Mouse (Mus musculus) adrenal gland, adult 8-10 months (tissue): ENCODE data around the gene Stmn3. TPM values are rescaled to one million over a fixed set of nuclear protein-coding genes. Genes with fewer than 3 reads are reported as not detected.

ENCODE experiments used
- DNase-seq: peaks from one replicate; pipeline ENCODE4 v3.0.0; 2022
- total RNA-seq, 4 experiments: library from RNA; stranded (reverse); gene quantifications; 2 replicates each; pipeline ENCODE4 v1.2.4; 2022

The Stmn3 gene
- total RNA-seq, 4 experiments from 2014 or later: 18.1 to 31.5 (median 20.7) TPM

- no peak for DNase-seq
Measured at GRCm38 (mm10) chr2:181279968-181280367, 34.3 kb downstream of the Stmn3 start.

DNA sequence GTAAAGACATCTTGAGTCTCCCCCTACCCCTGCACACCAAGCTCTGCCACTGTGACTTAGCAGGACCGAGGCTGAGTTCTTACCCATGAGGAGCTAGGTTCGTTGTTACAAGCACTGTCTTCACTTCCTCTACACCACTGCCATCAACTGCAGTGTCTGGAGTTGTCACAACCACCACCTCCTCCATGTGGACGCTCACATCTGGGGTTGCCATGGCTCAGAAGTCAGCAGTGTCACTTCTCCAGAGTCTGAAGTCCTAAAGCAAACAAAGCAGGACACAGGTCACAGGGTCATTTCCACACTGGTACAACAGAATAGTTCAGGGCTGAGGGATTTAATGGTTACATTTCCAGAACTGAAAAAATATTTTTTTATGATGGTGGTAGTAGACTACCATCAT lies 36.4 kb downstream of the Stmn3 start:
- no peak for DNase-seq

GRCm38 (mm10) chr2:181276766-181277165 lies 37.5 kb downstream of the Stmn3 start:
- DNase-seq: peak; percentile 40

DNA sequence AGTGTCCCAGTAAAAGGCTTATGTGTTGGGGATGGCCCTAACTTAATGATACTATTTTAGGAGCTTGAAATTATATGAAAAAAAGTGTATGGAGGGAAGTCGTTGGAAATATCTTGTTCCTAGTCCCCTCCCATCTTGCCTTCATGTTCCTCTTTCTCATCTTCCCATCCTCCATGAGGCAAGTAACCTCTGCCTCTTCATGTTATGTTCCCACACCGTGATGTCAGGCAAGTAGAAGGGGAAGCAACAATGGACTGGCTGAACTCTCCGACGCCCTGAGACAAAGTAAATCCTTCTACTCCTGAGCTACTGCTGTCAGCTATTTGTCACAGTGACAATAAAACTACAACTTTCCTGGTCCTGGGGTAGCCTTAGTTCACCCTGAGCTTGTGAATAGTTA lies 39.7 kb downstream of the Stmn3 start:
- DNase-seq: no peak

- DNase-seq: no peak
Measured at GRCm38 (mm10) chr2:181273829-181274228, 40.5 kb downstream of the Stmn3 start.

DNA sequence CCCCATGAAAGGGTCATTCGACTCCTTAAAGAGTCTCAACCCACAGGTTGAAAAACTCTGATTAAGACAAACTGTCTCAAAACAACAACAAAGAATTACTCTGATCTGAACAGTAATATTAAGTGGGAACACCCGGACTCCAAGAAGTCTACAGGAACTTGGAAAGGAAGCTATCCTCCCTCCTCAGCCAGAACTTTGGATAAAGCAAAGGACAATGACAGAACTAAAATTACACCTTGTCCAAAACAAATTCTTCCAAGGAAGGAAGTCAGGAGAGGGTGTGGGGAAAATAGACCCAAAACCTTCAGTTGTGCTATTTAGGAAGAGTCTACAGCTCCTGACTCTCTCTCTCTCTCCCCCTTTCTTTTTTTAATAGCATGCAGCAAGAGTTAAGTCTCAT lies 42.2 kb downstream of the Stmn3 start:
- no peak for DNase-seq

DNA sequence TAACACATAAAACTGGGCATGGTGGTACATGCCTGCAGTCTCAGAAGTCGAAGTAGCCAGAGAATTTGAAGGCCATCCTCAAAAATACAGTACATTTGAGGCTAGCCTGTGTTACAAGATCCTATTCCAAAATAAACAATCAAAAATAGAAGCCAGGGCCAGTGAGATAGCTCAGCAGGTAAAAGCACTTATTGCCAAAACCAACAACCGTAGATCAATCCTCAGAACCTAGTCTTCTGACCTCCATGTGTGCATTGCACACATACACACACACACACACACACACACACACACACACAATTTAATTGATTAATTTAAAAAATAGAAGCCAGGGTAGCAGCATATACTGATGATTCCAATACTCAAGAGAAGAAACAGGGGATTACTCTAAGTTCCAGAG lies 47.5 kb downstream of the Stmn3 start:
- DNase-seq: no peak

Other genes with a start within 250 kb of the Stmn3 start
- gene Kcnq2, start 179.2 kb downstream of the Stmn3 start, total RNA-seq: 10 to 100 TPM in 2 of 4 experiments, 1 to 10 TPM in 2; 5.8 to 14.8 (median 10.0) TPM
- gene Eef1a2, start 157.5 kb downstream of the Stmn3 start, total RNA-seq: 10 to 100 TPM; 65.8 to 85.9 (median 68.2) TPM
- 10 to 100 TPM; 66.8 to 74.0 (median 69.9) TPM for gene Ppdpf, start 127.3 kb downstream of the Stmn3 start, total RNA-seq
- under 1 TPM in 3 of 4 experiments, not detected in 1; 0.10 to 0.40 (median 0.13) TPM for gene Ptk6, start 111.7 kb downstream of the Stmn3 start, total RNA-seq
- gene Srms, start 101.3 kb downstream of the Stmn3 start, total RNA-seq: 1 to 10 TPM in 1 of 4 experiments, under 1 TPM in 3; 0.42 to 1.0 (median 0.67) TPM
- under 1 TPM in 3 of 4 experiments, not detected in 1; 0.49 to 0.83 (median 0.58) TPM for gene Fndc11, start 94.5 kb downstream of the Stmn3 start, total RNA-seq
- 10 to 100 TPM; 18.8 to 32.4 (median 24.6) TPM for gene Helz2, start 72.5 kb downstream of the Stmn3 start, total RNA-seq
- 10 to 100 TPM; 16.0 to 21.6 (median 18.6) TPM for gene Gmeb2, start 26.5 kb downstream of the Stmn3 start, total RNA-seq
- 10 to 100 TPM; 26.4 to 74.8 (median 44.5) TPM for gene Rtel1, start 5.2 kb upstream of the Stmn3 start, total RNA-seq
- gene Zgpat, start 50.4 kb upstream of the Stmn3 start, total RNA-seq: 10 to 100 TPM; 49.1 to 76.4 (median 55.7) TPM
- 10 to 100 TPM; 42.4 to 63.8 (median 57.7) TPM for gene Arfrp1, start 50.9 kb upstream of the Stmn3 start, total RNA-seq
- gene Lime1, start 65.6 kb upstream of the Stmn3 start, total RNA-seq: 10 to 100 TPM; 17.2 to 37.4 (median 22.9) TPM
- 10 to 100 TPM; 14.0 to 25.1 (median 17.7) TPM for gene Zbtb46, start 144.9 kb upstream of the Stmn3 start, total RNA-seq
- gene Abhd16b, start 178.7 kb upstream of the Stmn3 start, total RNA-seq: not detected
- gene Tpd52l2, start 182.6 kb upstream of the Stmn3 start, total RNA-seq: 100 to 1,000 TPM; 117 to 138 (median 127) TPM
- 100 to 1,000 TPM; 105 to 115 (median 108) TPM for gene Dnajc5, start 206.0 kb upstream of the Stmn3 start, total RNA-seq